Mouse (Mus musculus) bone marrow macrophage, adult 2 months (primary cell): ENCODE results near the gene Mapk1ip1l. TPM values are rescaled to one million over a fixed set of nuclear protein-coding genes. Genes with fewer than 3 reads are reported as not detected.

Source experiments
- H3K27ac ChIP-seq: 2 replicates; pipeline ENCODE4 v1.5.1; 2012; ENCODE audit warnings: low read depth, low read length; ENCODE audit not compliant: insufficient read depth
- H3K4me1 ChIP-seq: 2 replicates; pipeline ENCODE4 v1.6.1; 2012; ENCODE audit warnings: low read length; ENCODE audit not compliant: control insufficient read depth, insufficient read depth
- H3K4me3 ChIP-seq: 2 replicates; pipeline ENCODE4 v1.5.1; 2012; ENCODE audit warnings: mild to moderate bottlenecking, low read length, moderate library complexity; ENCODE audit not compliant: insufficient read depth
- CTCF ChIP-seq: IDR thresholded peaks from 2 replicates; pipeline ENCODE4 v1.5.1; 2012; ENCODE audit warnings: low read depth, mild to moderate bottlenecking, low read length, moderate library complexity
- POLR2A ChIP-seq: IDR thresholded peaks from 2 replicates; pipeline ENCODE4 v1.6.1; 2012; ENCODE audit warnings: mild to moderate bottlenecking, low read depth, low read length, borderline replicate concordance
- polyA plus RNA-seq: library from polyadenylated mRNA; stranded (reverse); fragments of >200 nt; gene quantifications from 2 replicates; pipeline ENCODE4 v1.2.4, GENCODE M21; 2012; ENCODE audit not compliant: missing spikeins, insufficient read depth, insufficient read length

Gene Mapk1ip1l
- polyA plus RNA-seq, 1 experiment = 60.7 TPM

DNA sequence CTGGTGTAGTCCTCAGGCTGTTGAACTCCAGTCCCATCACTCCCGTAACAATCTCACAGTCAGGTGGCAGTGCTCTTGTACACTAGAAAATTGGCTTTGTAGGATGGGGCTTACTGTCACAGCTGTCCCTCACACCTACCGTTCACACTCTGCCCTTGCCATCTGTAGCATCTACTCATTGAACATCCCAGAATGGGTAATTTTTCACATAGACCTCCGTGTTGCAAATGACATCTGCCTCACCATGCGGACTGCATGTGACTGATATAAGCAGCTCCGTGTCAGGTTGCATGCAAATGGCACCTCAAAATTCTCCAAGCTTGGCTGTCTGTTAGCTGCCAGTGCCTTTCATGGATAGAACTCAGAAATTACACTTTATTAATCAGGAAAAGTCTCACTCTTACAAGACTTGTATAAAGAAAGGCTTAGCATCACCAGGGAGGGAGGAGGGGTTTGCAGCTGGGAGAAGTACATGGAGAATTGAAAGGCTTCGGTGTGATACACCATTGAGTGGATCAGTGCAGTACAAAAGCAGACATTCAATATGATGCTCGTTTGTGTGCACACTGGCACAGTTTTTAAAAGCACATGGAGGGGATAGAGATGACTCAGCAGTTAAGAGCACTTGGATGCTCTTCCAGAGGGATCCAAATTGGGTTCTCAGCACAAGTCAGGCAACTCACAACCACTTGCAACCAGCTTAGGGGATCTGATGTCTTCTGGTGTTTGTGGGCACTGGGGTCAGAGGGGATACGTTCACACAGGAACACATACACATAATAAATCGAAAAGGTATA is 28.1 kb downstream of the Mapk1ip1l start:
- no peak overlapping the region for H3K4me3 ChIP-seq
- peaks cover 12% of the 10 kb centered on the region for H3K4me1 ChIP-seq
- no peak overlapping the region for H3K27ac ChIP-seq
- no peak for TF ChIP-seq CTCF
- TF ChIP-seq POLR2A = no peak

GRCm38 (mm10) chr14:47327347-47327746 is 29.3 kb downstream of the Mapk1ip1l start:
- Histone ChIP-seq H3K4me1 (peaks cover 16% of the 10 kb centered on the region), H3K4me3 (no peak overlapping the region), H3K27ac (no peak overlapping the region)
- no peak for TF ChIP-seq POLR2A
- TF ChIP-seq CTCF = no peak

DNA sequence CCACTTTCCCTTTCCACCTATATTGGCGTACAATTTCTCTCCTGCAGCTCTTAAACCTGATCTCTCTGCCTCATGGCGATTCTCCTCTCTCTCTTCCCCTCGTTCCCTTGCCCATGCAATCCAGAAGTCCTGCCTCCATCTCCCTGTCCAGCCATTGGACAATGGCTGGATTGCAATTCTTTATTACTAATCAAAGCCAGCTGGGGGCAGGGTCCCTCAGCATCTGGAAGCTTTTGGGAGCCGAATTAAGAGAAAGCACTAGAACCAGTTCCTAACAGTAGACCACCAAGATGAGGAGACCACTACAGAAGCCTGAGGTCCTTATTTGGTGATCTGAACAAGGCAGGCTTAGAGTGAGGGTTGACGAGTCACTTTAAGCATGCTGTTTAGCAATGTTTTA is 33.9 kb downstream of the Mapk1ip1l start:
- Histone ChIP-seq H3K4me1 (peaks cover 28% of the 10 kb centered on the region), H3K4me3 (no peak overlapping the region), H3K27ac (no peak overlapping the region)
- no peak for TF ChIP-seq POLR2A
- TF ChIP-seq CTCF = no peak

DNA sequence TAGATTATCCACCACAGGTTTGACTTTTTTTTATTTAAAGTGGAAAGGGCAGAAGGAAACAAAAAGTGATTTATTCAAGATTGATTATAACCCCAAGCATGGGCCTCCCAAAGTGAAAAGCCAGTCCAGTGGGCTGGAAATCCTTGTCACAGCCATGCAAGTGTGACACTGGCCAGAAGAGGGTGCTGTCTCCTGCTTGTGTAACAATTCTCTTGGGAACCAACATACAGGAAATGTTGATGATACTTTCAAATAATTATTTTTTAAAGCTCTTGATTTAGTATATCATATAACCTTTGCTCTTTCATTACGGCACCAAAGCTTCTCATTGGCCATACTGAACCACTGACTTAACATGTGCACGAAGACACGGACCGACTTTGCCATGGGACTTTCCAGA is 36.8 kb downstream of the Mapk1ip1l start:
- Histone ChIP-seq H3K4me3 (no peak overlapping the region), H3K27ac (no peak overlapping the region), H3K4me1 (peaks cover 19% of the 10 kb centered on the region)
- TF ChIP-seq CTCF (peak; percentile 72), POLR2A (no peak)

DNA sequence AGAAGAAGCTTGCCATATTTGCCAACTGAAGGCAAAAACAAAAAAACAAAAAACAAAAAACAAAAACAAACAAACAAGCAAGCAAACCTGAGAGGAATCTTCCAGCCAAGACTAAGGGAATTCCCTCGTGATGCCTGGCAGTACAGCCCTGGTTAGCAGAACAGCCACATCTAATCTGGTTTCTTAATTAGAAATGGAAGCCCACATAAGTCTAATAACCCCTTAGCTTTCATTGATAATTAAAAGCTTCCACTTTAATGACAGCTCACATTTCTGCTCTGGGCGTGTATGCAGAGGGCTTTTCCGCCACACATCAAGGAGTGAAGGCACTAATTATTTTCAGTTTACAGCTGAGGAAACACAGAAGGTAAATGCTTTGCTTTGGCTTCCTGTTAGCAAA is 37.2 kb downstream of the Mapk1ip1l start:
- Histone ChIP-seq H3K27ac (no peak overlapping the region), H3K4me3 (no peak overlapping the region), H3K4me1 (peaks cover 19% of the 10 kb centered on the region)
- TF ChIP-seq POLR2A (no peak), CTCF (no peak)

- Histone ChIP-seq H3K4me3 (no peak overlapping the region), H3K27ac (no peak overlapping the region), H3K4me1 (peaks cover 18% of the 10 kb centered on the region)
- TF ChIP-seq POLR2A (no peak), CTCF (no peak)
Observed at GRCm38 (mm10) chr14:47340231-47340925, 42.3 kb downstream of the Mapk1ip1l start.

GRCm38 (mm10) chr14:47341811-47342291 is 43.8 kb downstream of the Mapk1ip1l start:
- Histone ChIP-seq H3K4me1 (peaks cover 9% of the 10 kb centered on the region), H3K4me3 (no peak overlapping the region), H3K27ac (no peak overlapping the region)
- no peak for TF ChIP-seq CTCF
- no peak for TF ChIP-seq POLR2A

- TF ChIP-seq CTCF (no peak), POLR2A (no peak)
- Histone ChIP-seq H3K4me1 (peaks cover 40% of the 10 kb centered on the region), H3K27ac (no peak overlapping the region), H3K4me3 (no peak overlapping the region)
Observed at GRCm38 (mm10) chr14:47346715-47347114, 48.6 kb downstream of the Mapk1ip1l start.

- Histone ChIP-seq H3K27ac (peak overlapping the region; percentile 97), H3K4me1 (peaks cover 64% of the 10 kb centered on the region), H3K4me3 (no peak overlapping the region)
- TF ChIP-seq CTCF = no peak
Observed at GRCm38 (mm10) chr14:47350974-47351373, 52.9 kb downstream of the Mapk1ip1l start.

DNA sequence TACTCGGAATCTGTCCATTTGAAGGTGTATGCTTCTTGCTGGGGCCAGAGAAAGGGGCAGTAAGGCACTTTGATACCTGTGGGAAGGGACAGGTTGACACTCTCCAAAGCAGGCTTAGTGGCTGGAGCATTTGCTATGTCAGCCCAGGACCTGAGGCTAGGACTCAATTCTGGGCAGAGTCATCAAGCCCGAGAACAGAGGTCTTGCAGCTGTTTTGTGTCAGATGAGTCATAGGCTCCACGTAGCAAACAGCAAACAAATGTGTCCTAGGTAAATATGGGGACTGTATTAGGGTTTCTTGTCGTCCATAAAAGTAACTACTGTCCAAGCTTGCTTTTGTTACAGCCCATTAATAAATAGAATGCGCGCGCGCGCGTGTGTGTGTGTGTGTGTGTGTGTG is 54.2 kb downstream of the Mapk1ip1l start:
- TF ChIP-seq CTCF (no peak), POLR2A (no peak)
- H3K4me1 ChIP-seq = peaks cover 73% of the 10 kb centered on the region
- H3K27ac ChIP-seq = peak overlapping the region; percentile 97
- no peak overlapping the region for H3K4me3 ChIP-seq

DNA sequence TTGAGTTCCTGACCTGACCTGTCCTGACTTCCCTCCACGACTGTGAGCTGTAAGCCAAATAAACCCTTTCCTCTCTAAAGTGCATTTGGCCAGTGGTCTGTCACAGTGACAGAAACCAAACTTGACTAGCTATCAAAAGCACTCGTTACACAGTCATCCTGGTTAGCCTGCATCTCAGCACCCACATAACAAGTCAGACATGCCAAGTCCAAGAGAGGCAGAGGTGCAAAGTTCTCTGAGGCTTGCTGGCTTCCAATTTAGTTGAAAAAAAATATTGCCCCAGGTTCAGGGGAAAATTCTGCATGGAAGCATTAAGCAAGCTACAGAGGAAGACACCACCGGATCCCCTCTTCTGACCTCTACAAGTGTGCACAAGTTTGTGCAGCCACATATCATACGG is 55.2 kb downstream of the Mapk1ip1l start:
- peaks cover 77% of the 10 kb centered on the region for H3K4me1 ChIP-seq
- TF ChIP-seq CTCF (no peak), POLR2A (no peak)
- peak overlapping the region; percentile 30 for H3K27ac ChIP-seq
- H3K4me3 ChIP-seq = no peak overlapping the region
